Mouse (Mus musculus): ENCODE measurements around the gene Znhit1. TPM values are rescaled to one million over a fixed set of nuclear protein-coding genes. Genes with fewer than 3 reads are reported as not detected.
"Not testable (repeated sequence)": the region's sequence is repeated elsewhere in the genome, so short reads cannot be mapped to it uniquely, and the experiment has no call there.

Gene Znhit1
- polyA plus RNA-seq, 1 experiment = 97.7 TPM

DNA sequence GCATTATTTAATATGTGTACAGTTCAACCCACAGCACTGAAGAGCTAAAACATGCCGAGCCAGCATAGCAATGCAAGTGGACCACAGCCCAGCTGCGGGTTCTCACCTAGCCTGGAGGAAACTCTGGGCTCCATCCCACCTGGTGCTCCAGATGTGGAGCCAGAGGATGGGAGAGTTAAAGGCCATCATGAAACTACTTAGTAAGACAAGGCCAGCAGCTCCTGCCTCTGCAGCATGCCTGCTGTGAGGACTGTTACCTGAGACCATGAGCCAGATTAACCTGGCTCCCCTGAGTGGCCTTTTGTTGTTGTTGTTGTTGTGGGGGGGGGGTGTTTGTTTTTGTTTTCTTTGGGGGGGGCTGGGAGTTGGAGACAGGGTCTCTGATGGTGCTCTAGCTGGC lies 44.4 kb downstream of the Znhit1 start:
- no peak for TF ChIP-seq USF1 (IDR thresholded peaks at IDR 0.05; ENCODE audit: low read depth)
- TF ChIP-seq POLR2A (IDR thresholded peaks at IDR 0.05; ENCODE audit: insufficient read length, low read depth) = no peak
- TF ChIP-seq SRF (IDR thresholded peaks at IDR 0.05; ENCODE audit: control insufficient read depth, insufficient read length, low read depth) = no peak
- no peak for TF ChIP-seq TCF12 (IDR thresholded peaks at IDR 0.05; ENCODE audit: insufficient read depth, poor library complexity, severe bottlenecking)
- TF ChIP-seq CEBPB (IDR thresholded peaks at IDR 0.05; ENCODE audit: insufficient read depth, poor library complexity, severe bottlenecking) = no peak
- TF ChIP-seq POLR2AphosphoS2 (IDR thresholded peaks at IDR 0.05; ENCODE audit: insufficient read length, low read depth) = no peak
- no peak for TF ChIP-seq MAX (IDR thresholded peaks at IDR 0.05; ENCODE audit: low read depth)
- TF ChIP-seq MYOG (IDR thresholded peaks at IDR 0.05; ENCODE audit: control insufficient read depth in 1 of 3, insufficient read depth in 1 of 3, insufficient read length in 2 of 3, low read depth in 2 of 3) = no peak
- no peaks in the 10 kb centered on the region for H3K79me2 ChIP-seq (ENCODE audit: control insufficient read depth, insufficient read depth)
- H3K36me3 ChIP-seq (ENCODE audit: control insufficient read depth, insufficient read depth) = no peaks in the 10 kb centered on the region
- H3K4me3 ChIP-seq = no peak overlapping the region
- no peaks in the 10 kb centered on the region for H3K27me3 ChIP-seq (ENCODE audit: control insufficient read depth, insufficient read depth, insufficient read length)
- H3K4me2 ChIP-seq (ENCODE audit: low read depth) = no peak overlapping the region
- no peak overlapping the region for H3ac ChIP-seq (ENCODE audit: control insufficient read depth, insufficient read length)

GRCm38 (mm10) chr5:136942781-136943180 lies 45.0 kb downstream of the Znhit1 start:
- Histone ChIP-seq H3K36me3 (ENCODE audit: control insufficient read depth, insufficient read depth) (no peaks in the 10 kb centered on the region), H3K4me3 (no peak overlapping the region), H3K27me3 (ENCODE audit: control insufficient read depth, insufficient read depth, insufficient read length) (no peaks in the 10 kb centered on the region), H3ac (ENCODE audit: control insufficient read depth, insufficient read length) (no peak overlapping the region), H3K79me2 (ENCODE audit: control insufficient read depth, insufficient read depth) (no peaks in the 10 kb centered on the region), H3K4me2 (ENCODE audit: low read depth) (no peak overlapping the region)
- TF ChIP-seq POLR2A (IDR thresholded peaks at IDR 0.05; ENCODE audit: insufficient read length, low read depth) (no peak), CEBPB (IDR thresholded peaks at IDR 0.05; ENCODE audit: insufficient read depth, poor library complexity, severe bottlenecking) (no peak), REST (IDR thresholded peaks at IDR 0.05; ENCODE audit: insufficient read depth, insufficient read length) (no peak), TCF3 (IDR thresholded peaks at IDR 0.05; ENCODE audit: insufficient read length, low read depth) (no peak), POLR2AphosphoS2 (IDR thresholded peaks at IDR 0.05; ENCODE audit: insufficient read length, low read depth) (no peak), TCF12 (IDR thresholded peaks at IDR 0.05; ENCODE audit: insufficient read depth, poor library complexity, severe bottlenecking) (no peak), E2F4 (IDR thresholded peaks at IDR 0.05; ENCODE audit: insufficient read depth) (no peak), MYOD1 (IDR thresholded peaks at IDR 0.05; ENCODE audit: control insufficient read depth in 1 of 3, insufficient read length in 2 of 3, low read depth in 2 of 3) (no peak), MYOG (IDR thresholded peaks at IDR 0.05; ENCODE audit: control insufficient read depth in 1 of 3, insufficient read depth in 1 of 3, insufficient read length in 2 of 3, low read depth in 2 of 3) (no peak)

GRCm38 (mm10) chr5:136940845-136941560 lies 46.8 kb downstream of the Znhit1 start:
- Histone ChIP-seq H3K36me3 (ENCODE audit: control insufficient read depth, insufficient read depth) (no peaks in the 10 kb centered on the region), H3K4me2 (ENCODE audit: low read depth) (no peak overlapping the region), H3K79me2 (ENCODE audit: control insufficient read depth, insufficient read depth) (no peaks in the 10 kb centered on the region), H3ac (ENCODE audit: control insufficient read depth, insufficient read length) (no peak overlapping the region), H3K4me3 (no peak overlapping the region), H3K27me3 (ENCODE audit: control insufficient read depth, insufficient read depth, insufficient read length) (no peaks in the 10 kb centered on the region)
- no peak for TF ChIP-seq MAX (IDR thresholded peaks at IDR 0.05; ENCODE audit: low read depth)

DNA sequence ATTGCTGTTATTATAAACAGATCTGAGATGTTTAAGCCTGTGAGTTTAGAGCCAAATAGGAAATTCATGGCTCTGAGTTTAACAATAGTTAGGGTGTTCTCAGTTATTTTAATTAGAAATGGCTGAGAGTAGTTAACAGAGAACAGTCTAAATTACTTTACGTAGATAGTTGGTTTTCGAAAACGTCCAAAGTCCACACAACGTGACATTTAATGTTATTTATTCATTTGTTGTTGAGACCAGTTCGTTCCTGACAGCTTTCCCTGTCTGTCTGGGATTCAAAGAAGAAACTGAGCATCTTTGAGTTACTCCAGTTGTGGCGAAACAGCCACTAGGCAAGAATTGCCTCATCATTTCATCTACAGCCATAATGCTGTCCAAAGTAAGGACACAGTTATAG lies 47.8 kb downstream of the Znhit1 start:
- not testable (repeated sequence) for H3K4me3 ChIP-seq; H3K27me3 ChIP-seq (ENCODE audit: control insufficient read depth, insufficient read depth, insufficient read length); H3ac ChIP-seq (ENCODE audit: control insufficient read depth, insufficient read length); H3K79me2 ChIP-seq (ENCODE audit: control insufficient read depth, insufficient read depth); H3K36me3 ChIP-seq (ENCODE audit: control insufficient read depth, insufficient read depth); H3K4me2 ChIP-seq (ENCODE audit: low read depth)

DNA sequence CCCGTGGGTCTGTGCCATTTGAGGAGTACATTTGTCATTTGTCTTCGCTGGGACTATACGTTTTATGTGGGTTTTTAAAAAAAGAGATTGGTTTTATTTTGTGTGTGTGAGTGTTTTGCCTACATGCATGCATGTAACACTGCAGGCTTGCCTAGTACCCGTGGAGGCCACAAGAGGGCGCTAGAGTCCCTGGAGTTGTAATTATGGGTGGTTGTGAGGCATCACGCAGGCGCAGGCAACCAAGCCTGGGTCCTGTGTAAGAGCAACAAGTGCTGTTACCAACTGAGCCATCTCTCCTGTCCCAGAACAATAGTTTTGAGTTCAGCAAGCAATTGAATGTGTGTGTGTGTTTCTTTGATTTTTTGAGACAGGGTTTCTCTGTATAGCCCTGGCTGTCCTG lies 48.5 kb downstream of the Znhit1 start:
- no peak overlapping the region for H3ac ChIP-seq (ENCODE audit: control insufficient read depth, insufficient read length)
- H3K4me3 ChIP-seq = no peak overlapping the region
- H3K36me3 ChIP-seq (ENCODE audit: control insufficient read depth, insufficient read depth) = no peaks in the 10 kb centered on the region
- H3K27me3 ChIP-seq (ENCODE audit: control insufficient read depth, insufficient read depth, insufficient read length) = no peaks in the 10 kb centered on the region
- H3K4me2 ChIP-seq (ENCODE audit: low read depth) = no peak overlapping the region
- no peak for TF ChIP-seq E2F4 (IDR thresholded peaks at IDR 0.05; ENCODE audit: insufficient read depth)
- no peak for TF ChIP-seq SRF (IDR thresholded peaks at IDR 0.05; ENCODE audit: control insufficient read depth, insufficient read length, low read depth)
- TF ChIP-seq POLR2A (IDR thresholded peaks at IDR 0.05; ENCODE audit: insufficient read length, low read depth) = no peak
- no peak for TF ChIP-seq REST (IDR thresholded peaks at IDR 0.05; ENCODE audit: insufficient read depth, insufficient read length)
- TF ChIP-seq POLR2AphosphoS2 (IDR thresholded peaks at IDR 0.05; ENCODE audit: insufficient read length, low read depth) = no peak
- TF ChIP-seq CEBPB (IDR thresholded peaks at IDR 0.05; ENCODE audit: insufficient read depth, poor library complexity, severe bottlenecking) = no peak
- TF ChIP-seq TCF3 (IDR thresholded peaks at IDR 0.05; ENCODE audit: insufficient read length, low read depth) = no peak
- no peak for TF ChIP-seq MYOG (IDR thresholded peaks at IDR 0.05; ENCODE audit: control insufficient read depth in 1 of 3, insufficient read depth in 1 of 3, insufficient read length in 2 of 3, low read depth in 2 of 3)
- no peak for TF ChIP-seq USF1 (IDR thresholded peaks at IDR 0.05; ENCODE audit: low read depth)
- no peak for TF ChIP-seq TCF12 (IDR thresholded peaks at IDR 0.05; ENCODE audit: insufficient read depth, poor library complexity, severe bottlenecking)
- H3K79me2 ChIP-seq (ENCODE audit: control insufficient read depth, insufficient read depth) = no peaks in the 10 kb centered on the region
